Mouse (Mus musculus): ENCODE measurements at regions not wholly inside any gene's neighbourhood (a gene's known extent, or its start where the extent isn't known, plus 50 kb on each side); places are given as distances from the start of the nearest gene placed in this dataset.

- H3K4me2 ChIP-seq (replicated peaks; ENCODE audit: low read depth), result no peak overlapping the region
- H3K9me3 ChIP-seq (ENCODE audit: control insufficient read depth, low read length), result no peaks in the 10 kb centered on the region
- H3K36me3 ChIP-seq (ENCODE audit: control insufficient read depth, insufficient read depth, low read length), result no peaks in the 10 kb centered on the region
- 34% methylated on average over 3 of the region's 3 CpGs for WGBS
- no peaks in the 10 kb centered on the region for H3K27me3 ChIP-seq (ENCODE audit: control insufficient read depth, insufficient read depth, low read length)
- H3K9ac ChIP-seq (ENCODE audit: low read length), result no peak overlapping the region
- H3K4me3 ChIP-seq (ENCODE audit: low read depth, low read length), result no peak overlapping the region
- DNase-seq (ENCODE audit: low spot score) (no peak), ATAC-seq (ENCODE audit: low FRiP score, low TSS enrichment) (no peak)
- 0 out of 2 replicates have a peak, but pooled peaks cover 2% of the 10 kb centered on the region for H3K4me1 ChIP-seq (replicated peaks; ENCODE audit: control insufficient read depth, insufficient read depth)
- TF ChIP-seq CTCF (IDR thresholded peaks at IDR 0.05; ENCODE audit: low read depth), result no peak
- TF ChIP-seq EP300 (optimal IDR thresholded peaks at IDR 0.05), result no peak
- no peak overlapping the region for H3K27ac ChIP-seq (replicated peaks)
Measured at GRCm38 (mm10) chr12:8864830-8865229, 56.6 kb upstream of the Laptm4a start.

- no peak overlapping the region for H3K4me3 ChIP-seq (ENCODE audit: low read depth, low read length)
- DNase-seq (ENCODE audit: low spot score) (peak; percentile 48), ATAC-seq (ENCODE audit: low FRiP score, low TSS enrichment) (peak; percentile 58)
- TF ChIP-seq CTCF (IDR thresholded peaks at IDR 0.05; ENCODE audit: low read depth) (no peak), EP300 (optimal IDR thresholded peaks at IDR 0.05) (no peak)
- H3K4me2 ChIP-seq (replicated peaks; ENCODE audit: low read depth), result no peak overlapping the region
- 0 out of 2 replicates have a peak, but pooled peaks cover 2% of the 10 kb centered on the region for H3K4me1 ChIP-seq (replicated peaks; ENCODE audit: control insufficient read depth, insufficient read depth)
- WGBS, result 38% methylated on average over 1 of the region's 1 CpGs
- no peaks in the 10 kb centered on the region for H3K27me3 ChIP-seq (ENCODE audit: control insufficient read depth, insufficient read depth, low read length)
- H3K27ac ChIP-seq (replicated peaks), result no peak overlapping the region
- H3K9me3 ChIP-seq (ENCODE audit: control insufficient read depth, low read length), result no peaks in the 10 kb centered on the region
- no peaks in the 10 kb centered on the region for H3K36me3 ChIP-seq (ENCODE audit: control insufficient read depth, insufficient read depth, low read length)
- H3K9ac ChIP-seq (ENCODE audit: low read length), result no peak overlapping the region
Measured at GRCm38 (mm10) chr12:8865250-8865649, 56.2 kb upstream of the Laptm4a start.

- H3K27ac ChIP-seq (replicated peaks), result no peak overlapping the region
- no peak overlapping the region for H3K4me2 ChIP-seq (replicated peaks; ENCODE audit: low read depth)
- no peak for DNase-seq (ENCODE audit: low spot score)
- no peak overlapping the region for H3K4me3 ChIP-seq (ENCODE audit: low read depth, low read length)
- no peaks in the 10 kb centered on the region for H3K36me3 ChIP-seq (ENCODE audit: control insufficient read depth, insufficient read depth, low read length)
- no peak overlapping the region for H3K9ac ChIP-seq (ENCODE audit: low read length)
- TF ChIP-seq EP300 (optimal IDR thresholded peaks at IDR 0.05), result no peak
- H3K27me3 ChIP-seq (ENCODE audit: control insufficient read depth, insufficient read depth, low read length), result no peaks in the 10 kb centered on the region
- WGBS, result 32% methylated on average over 1 of the region's 1 CpGs
- H3K9me3 ChIP-seq (ENCODE audit: control insufficient read depth, low read length), result no peaks in the 10 kb centered on the region
- no peak for ATAC-seq (ENCODE audit: low FRiP score, low TSS enrichment)
- H3K4me1 ChIP-seq (replicated peaks; ENCODE audit: control insufficient read depth, insufficient read depth), result 0 out of 2 replicates have a peak, but pooled peaks cover 2% of the 10 kb centered on the region
Measured at GRCm38 (mm10) chr12:8867104-8867503, 54.4 kb upstream of the Laptm4a start.

- no peak for DNase-seq (ENCODE audit: low spot score)
- Histone ChIP-seq H3K9ac (ENCODE audit: low read length) (no peak overlapping the region), H3K36me3 (ENCODE audit: control insufficient read depth, insufficient read depth, low read length) (no peaks in the 10 kb centered on the region), H3K4me3 (ENCODE audit: low read depth, low read length) (no peak overlapping the region), H3K4me2 (replicated peaks; ENCODE audit: low read depth) (no peak overlapping the region), H3K4me1 (replicated peaks; ENCODE audit: control insufficient read depth, insufficient read depth) (0 out of 2 replicates have a peak, but pooled peaks cover 2% of the 10 kb centered on the region), H3K9me3 (ENCODE audit: control insufficient read depth, low read length) (no peaks in the 10 kb centered on the region), H3K27ac (replicated peaks) (no peak overlapping the region), H3K27me3 (ENCODE audit: control insufficient read depth, insufficient read depth, low read length) (no peaks in the 10 kb centered on the region)
- no peak for ATAC-seq (ENCODE audit: low FRiP score, low TSS enrichment)
- 67% methylated on average over 6 of the region's 6 CpGs for WGBS
- TF ChIP-seq EP300 (optimal IDR thresholded peaks at IDR 0.05), result no peak
Measured at GRCm38 (mm10) chr12:8868690-8869089, 52.8 kb upstream of the Laptm4a start.

- no peak for DNase-seq (ENCODE audit: low spot score)
- no peak overlapping the region for H3K4me2 ChIP-seq (replicated peaks; ENCODE audit: low read depth)
Measured at GRCm38 (mm10) chr12:8869190-8869589, 52.3 kb upstream of the Laptm4a start.

More at GRCm38 (mm10) chr12:8869190-8869589, 52.3 kb upstream of the Laptm4a start:
- Histone ChIP-seq H3K36me3 (ENCODE audit: control insufficient read depth, insufficient read depth, low read length) (no peaks in the 10 kb centered on the region), H3K4me3 (ENCODE audit: low read depth, low read length) (no peak overlapping the region), H3K27me3 (ENCODE audit: control insufficient read depth, insufficient read depth, low read length) (no peaks in the 10 kb centered on the region), H3K27ac (replicated peaks) (no peak overlapping the region), H3K9me3 (ENCODE audit: control insufficient read depth, low read length) (no peaks in the 10 kb centered on the region), H3K9ac (ENCODE audit: low read length) (no peak overlapping the region), H3K4me1 (replicated peaks; ENCODE audit: control insufficient read depth, insufficient read depth) (0 out of 2 replicates have a peak, but pooled peaks cover 2% of the 10 kb centered on the region)
- TF ChIP-seq EP300 (optimal IDR thresholded peaks at IDR 0.05) (no peak), CTCF (IDR thresholded peaks at IDR 0.05; ENCODE audit: low read depth) (no peak)
- no peak for ATAC-seq (ENCODE audit: low FRiP score, low TSS enrichment)
- 19% methylated on average over 1 of the region's 1 CpGs for WGBS

All from stomach, postnatal 0 days (tissue).